Mouse (Mus musculus): ENCODE results near the gene Lamc3.
"Not testable (repeated sequence)": the region's sequence is repeated elsewhere in the genome, so short reads cannot be mapped to it uniquely, and the experiment has no call there.

Gene Lamc3

DNA sequence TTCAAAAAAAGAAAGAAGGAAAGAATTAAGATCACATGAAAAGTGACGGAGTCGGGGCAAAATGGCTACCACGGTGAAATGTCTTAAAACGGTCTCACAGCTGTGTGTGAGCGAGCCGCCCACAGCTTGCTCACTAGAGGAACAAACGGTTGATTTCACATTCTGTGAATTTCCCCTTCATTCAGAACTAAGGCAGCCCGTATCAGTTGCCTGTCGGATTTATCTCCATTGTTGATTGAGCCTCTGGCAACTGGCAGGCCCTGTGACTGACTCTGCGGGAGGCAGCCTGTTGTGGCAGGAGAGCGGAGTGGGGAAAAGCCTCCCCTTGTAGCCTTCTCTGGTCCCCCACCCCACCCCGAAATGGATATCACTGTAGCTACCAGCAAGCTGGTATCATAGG is 10.6 kb upstream of the Lamc3 start:
- DNase-seq (ENCODE audit: low read depth) = no peak

- no peak for DNase-seq (ENCODE audit: low read depth)
Observed at GRCm38 (mm10) chr2:31878610-31879009, 8.5 kb upstream of the Lamc3 start.

DNA sequence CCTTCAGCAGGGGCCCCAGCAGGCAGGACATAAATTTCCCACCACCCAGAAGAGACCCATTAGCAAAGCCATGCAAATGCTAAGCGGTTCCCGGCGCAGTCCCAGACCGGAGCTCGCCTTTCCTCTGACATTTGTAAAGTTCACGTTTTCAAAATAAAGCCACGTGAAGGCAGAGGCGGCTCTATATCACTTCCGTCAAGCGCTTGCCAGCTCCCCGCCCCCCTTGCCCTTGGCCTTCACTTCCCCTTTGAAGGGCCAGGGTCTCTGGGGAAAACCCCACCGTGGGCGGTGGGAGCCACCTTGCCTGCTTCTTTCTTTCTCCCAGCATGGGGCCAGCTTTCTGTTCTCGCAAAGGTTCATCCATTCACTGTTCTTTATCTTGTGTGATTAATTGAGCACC is 6.2 kb upstream of the Lamc3 start:
- DNase-seq (ENCODE audit: low read depth) = peak; percentile 37

DNA sequence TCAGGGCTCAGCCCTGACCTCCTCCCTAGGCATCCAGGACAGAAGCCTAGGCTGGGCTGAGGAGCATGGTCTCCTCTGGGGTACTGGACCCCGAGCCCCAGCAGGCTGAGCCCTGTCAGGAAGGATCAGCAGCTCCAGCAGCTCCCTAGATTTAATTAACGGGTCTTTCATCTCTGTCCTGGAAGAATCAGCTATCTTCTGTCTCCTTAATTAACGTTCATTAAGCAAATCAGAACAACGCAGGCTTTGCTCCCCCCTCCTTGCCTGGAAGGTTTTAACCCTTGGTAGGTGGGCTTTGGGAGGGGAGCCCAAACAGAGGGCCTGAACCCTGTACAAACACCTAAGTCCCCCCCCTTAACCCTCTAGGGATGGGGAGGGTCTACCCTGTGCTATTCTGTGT is 4.0 kb upstream of the Lamc3 start:
- DNase-seq (ENCODE audit: low read depth) = no peak

- DNase-seq (ENCODE audit: low read depth) = peak; percentile 35
Observed at GRCm38 (mm10) chr2:31884806-31885205, 2.3 kb upstream of the Lamc3 start.

- DNase-seq (ENCODE audit: low read depth) = no peak
Observed at GRCm38 (mm10) chr2:31888871-31889270, 1.8 kb downstream of the Lamc3 start.

GRCm38 (mm10) chr2:31891219-31891618 is 4.1 kb downstream of the Lamc3 start:
- DNase-seq (ENCODE audit: low read depth) = no peak

- DNase-seq (ENCODE audit: low read depth) = no peak
Observed at GRCm38 (mm10) chr2:31893110-31893669, 6.1 kb downstream of the Lamc3 start.

DNA sequence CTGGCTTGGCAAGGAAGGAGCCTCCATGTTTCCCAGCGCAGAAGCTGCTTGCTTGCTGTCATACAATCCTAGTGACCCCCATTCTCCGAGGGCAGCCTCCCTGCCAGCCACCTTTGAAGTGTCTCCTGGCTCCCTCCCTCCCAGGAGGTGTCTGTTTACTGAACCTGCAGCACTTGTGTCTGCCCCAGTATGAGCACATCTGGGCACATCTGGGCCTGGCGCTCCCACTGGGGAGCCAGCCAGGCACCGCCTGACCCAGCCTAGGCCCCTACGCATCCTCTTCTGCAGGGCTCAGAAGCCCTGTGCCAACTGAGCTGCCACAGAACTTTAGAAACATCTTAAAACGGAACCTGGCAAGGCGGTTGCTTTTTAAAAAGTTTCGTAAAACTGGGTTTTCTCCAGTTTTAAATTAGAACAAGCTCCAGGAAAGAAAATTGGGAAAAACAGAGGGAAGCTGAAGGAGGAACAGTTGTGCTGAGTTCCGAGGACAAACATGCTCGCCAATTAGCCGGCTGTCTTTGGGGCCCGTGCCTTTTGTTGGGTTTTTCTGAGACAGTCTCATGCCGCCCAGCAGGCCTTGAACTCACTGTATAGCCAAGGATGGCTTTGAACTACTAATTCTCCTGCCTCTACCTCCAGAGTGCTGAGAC is 7.3 kb downstream of the Lamc3 start:
- DNase-seq (ENCODE audit: low read depth) = no peak

GRCm38 (mm10) chr2:31900932-31901331 is 13.8 kb downstream of the Lamc3 start:
- DNase-seq (ENCODE audit: low read depth) = no peak

- DNase-seq (ENCODE audit: low read depth) = no peak
Observed at GRCm38 (mm10) chr2:31901659-31902362, 14.7 kb downstream of the Lamc3 start.

DNA sequence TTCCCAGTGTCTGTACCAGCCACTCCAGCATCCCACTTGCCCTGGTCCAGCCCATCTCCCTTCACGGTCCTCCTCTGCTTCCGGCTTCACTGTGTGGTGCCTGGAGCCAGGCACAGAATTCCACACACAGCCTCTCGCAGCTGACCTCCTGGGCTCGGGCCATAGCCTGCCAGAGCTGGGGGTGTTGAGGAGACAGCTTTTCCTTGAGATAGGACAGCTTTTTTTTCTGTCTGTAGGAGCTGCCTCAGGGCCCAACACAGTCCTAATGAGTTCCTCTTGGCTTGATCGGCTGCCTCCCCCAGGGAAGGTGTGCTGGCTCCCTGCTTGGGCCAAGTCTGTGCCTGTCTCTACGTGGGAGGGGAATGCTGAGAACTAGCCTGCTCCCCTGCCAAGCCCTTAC is 17.0 kb downstream of the Lamc3 start:
- no peak for DNase-seq (ENCODE audit: low read depth)

DNA sequence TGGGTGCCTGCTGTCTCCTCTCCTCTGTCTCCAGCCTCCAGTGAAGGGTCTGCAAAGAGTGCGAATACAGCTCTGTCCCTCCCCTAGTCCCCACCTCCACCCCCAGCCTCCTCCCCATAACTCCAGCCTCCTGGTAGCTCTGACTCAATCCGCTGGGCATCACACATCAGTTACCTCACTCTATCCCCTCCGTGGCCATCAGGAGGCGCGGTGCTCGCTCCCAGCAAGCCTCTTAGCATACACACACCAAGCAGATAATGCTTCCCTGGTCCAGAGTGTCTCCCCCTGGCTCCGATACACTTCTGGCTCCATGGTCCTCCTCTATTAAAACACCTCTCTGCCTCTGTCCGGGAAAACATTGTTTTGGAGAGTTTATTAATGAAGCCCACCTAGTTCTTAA is 17.5 kb downstream of the Lamc3 start:
- DNase-seq (ENCODE audit: low read depth) = no peak

DNA sequence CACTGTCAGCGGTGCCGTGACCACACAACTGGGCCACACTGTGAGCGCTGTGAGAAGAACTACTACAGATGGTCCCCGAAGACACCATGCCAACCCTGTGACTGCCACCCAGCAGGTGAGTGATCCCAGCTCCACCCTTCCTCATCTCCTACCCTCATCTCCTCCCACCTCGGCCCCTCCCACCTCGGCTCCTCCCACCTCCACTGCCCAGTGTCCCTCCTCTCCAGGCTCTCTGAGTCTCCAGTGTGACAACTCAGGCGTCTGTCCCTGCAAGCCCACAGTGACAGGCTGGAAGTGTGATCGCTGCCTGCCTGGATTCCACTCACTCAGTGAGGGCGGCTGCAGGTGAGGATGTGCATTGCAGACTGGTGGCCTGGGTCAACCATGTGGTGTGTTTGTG is 18.6 kb downstream of the Lamc3 start:
- no peak for DNase-seq (ENCODE audit: low read depth)

DNA sequence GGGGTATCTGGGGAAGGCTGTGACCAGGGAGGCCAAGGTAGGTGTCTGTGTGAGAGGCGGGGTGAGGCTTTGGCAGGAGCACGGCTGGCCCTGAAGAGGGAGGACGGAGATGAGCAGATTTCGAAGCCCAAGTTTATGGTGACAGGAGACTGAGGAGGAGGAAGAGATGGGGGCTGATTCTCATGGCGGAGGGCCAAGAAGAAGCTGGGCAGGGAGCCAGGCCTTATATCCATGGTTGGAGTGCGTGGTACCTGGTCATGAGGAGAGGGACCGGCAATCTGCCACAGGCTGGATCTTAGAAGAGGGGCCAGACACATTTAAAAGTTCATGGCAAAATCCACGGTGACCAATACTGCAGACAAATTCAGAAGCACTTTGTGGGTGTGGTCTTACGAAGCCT is 19.3 kb downstream of the Lamc3 start:
- DNase-seq (ENCODE audit: low read depth) = no peak

- DNase-seq (ENCODE audit: low read depth) = no peak
Observed at GRCm38 (mm10) chr2:31912575-31912974, 25.5 kb downstream of the Lamc3 start.

DNA sequence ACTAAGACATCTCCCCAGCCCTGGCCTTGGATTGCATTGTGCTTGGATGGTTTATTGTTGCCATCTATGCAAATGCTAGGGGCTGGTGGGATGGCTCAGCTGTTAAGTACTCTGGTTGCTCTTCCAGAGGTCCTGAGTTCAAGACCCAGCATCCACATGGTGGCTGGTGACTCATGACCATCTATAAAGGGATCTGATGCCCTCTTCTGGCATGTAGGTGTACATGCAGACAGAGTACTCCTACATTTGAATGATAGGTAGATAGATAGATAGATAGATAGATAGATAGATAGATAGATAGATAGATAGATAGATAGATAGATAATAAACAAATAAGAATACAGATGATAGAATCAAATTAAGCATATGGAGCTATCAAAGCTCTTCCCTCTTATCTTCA is 27.1 kb downstream of the Lamc3 start:
- DNase-seq (ENCODE audit: low read depth) = not testable (repeated sequence)

DNA sequence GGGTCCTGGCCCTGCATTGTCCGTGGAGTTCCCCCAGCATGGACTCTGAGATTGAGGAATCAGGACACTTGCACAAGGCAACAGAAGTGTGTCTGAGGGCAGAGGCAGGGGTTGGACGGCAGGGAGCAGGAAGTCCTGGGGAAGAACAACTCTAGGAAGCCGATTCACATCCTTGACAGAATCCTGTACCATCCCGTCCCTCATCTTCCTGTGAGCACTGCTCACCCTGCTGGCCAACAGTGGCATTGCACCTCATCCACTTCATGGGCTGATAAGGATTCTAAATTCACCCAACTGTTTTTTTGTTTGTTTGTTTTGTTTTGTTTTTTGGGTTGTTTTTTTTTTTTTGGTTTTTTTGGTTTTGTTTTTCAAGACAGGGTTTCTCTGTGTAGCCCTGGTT is 28.0 kb downstream of the Lamc3 start:
- peak; percentile 66 for DNase-seq (ENCODE audit: low read depth)

DNA sequence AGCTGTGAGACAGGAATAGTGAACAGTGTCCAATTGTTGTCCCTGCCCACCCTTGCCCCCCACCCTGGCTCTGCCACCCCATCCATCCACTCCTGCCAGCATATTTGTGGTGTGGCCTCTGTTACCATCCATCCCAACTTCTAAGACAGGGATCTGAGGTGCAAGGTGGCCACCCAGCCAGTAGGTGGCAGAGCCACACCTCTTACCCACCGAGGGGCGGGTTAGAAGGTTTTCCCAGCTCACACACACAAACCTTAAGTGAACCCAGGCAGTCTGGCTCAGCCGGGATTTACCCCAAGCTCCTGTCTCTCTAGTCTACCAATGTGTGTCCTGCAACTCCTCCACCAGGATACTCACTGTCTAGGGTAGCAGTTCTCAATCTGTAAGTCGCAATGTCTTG is 30.5 kb downstream of the Lamc3 start:
- DNase-seq (ENCODE audit: low read depth) = no peak

DNA sequence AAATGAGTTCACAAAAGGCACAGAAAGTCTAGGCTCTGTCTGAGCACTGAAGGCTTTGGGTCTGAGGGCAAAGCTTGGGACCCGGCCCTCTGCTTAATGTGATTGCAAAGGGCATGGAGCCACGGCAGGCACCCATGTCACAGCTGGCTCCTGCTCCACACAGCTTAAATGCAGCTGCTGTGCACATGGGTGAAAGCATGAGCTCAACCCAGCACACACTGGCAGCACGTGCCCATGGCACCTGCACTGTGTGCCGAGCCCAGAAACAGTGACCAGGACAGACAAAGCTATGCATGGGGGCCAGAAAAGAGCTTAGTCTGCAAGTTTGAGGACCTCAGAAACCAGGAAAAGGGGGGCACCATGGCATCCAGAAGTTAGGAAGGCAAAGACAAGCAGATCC is 36.6 kb downstream of the Lamc3 start:
- no peak for DNase-seq (ENCODE audit: low read depth)

DNA sequence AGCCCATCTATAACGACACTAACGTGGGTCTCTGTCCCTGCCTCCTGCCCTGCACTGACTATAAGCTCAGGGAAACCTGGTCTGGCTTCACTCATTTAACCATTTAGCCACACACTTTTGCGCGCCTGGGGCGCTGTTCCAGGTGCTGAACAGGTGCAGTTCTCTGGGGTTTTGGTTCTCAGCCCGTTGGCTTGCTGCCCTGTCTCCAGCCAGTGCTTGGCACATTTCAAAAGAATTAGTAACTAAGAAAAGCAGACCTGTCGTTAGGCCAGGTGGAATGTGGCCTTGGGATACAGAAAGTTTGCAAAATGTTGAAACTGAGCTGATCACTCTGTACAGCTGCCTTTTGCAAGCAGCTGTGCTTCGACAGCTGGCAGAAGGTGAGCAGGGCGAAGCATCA is 37.7 kb downstream of the Lamc3 start:
- no peak for DNase-seq (ENCODE audit: low read depth)

DNA sequence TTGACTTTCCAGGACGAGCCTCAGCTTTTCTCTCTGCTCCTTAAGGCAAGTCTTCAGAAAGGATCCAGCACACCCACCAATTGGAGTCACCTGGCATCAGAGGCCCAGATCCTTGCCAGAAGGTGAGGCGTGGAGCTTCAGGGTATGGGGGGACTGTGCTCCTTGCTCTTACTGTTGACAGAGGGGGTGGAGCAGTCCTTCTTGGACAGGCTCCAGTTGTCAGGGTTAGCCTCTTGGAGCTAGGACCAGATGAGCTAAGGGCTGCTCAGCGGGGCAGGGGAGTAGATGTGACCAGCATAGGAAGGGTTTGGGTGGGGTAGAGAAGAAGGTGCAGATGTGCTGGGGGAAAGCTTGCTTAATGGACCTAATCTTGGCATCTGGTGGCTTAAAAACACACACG is 38.8 kb downstream of the Lamc3 start:
- no peak for DNase-seq (ENCODE audit: low read depth)

DNA sequence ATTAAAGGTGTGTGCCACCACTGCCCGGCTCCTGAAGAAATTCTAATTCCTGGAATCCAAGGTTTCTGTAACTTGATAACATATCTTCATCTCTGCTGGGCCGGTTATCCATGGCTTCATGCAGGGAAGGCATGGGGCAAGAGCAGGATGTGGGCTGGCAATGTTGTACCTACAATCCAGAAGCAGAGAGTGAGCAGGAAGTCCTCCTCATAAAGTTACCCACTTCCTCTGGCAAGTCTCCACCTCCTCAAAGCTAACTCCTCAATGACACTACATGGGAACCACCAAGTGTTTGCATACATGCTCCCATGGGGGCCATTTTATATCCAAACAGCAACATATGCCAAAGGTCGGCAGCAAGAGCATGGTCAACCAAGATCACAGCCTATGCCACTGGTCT is 42.6 kb downstream of the Lamc3 start:
- no peak for DNase-seq (ENCODE audit: low read depth)

DNA sequence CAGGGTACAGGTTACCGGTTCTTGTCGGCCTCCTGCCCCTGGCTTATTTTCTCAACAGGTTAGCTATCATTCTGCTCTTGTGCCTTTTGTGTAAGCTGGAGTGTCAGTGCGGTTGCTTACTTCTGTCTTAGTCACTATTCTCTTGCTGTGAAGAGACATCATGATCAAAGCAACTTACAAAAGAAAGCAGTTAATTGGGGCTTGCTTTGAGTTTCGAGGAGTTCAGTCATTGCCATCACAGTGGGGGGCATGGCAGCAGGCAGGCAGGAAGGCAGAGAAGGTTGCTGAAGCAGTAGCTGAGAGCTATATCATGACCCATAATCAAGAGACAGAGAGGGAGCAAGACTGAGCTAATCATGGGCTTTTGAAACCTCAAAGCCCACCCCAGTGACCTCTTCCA is 47.5 kb downstream of the Lamc3 start:
- no peak for DNase-seq (ENCODE audit: low read depth)
